ENCODE assay signal across 31 mouse cellular contexts in the genomic region with DNA sequence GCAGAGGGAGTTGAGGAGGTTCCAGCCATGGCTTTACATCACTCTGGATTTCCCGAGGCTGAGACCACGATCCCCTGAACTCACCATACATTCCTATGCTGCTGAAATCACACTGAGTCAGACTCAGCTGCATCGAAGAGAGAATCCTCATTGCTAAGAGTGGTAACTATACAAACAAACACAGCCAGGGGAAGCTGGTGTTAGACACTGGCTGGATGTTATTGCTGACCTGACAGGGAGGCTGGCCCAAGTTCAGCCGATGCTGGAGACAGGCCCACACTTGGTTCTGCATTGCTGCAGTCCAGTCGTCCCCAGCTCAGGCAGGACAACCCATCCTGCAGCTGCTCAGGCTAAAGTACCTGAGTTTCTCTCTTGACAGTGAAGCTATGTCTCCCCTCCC. TPM values are rescaled to one million over a fixed set of nuclear protein-coding genes. Genes with fewer than 3 reads are reported as not detected.
DNase-seq lines count a peak whose midpoint lies in the region; ATAC-seq lines count a peak whose summit lies in the region.
"Had no signal": no experiment of that assay in that cellular context is flagged by ENCODE, and none has a peak within 500 bp of the region (broad histone marks: within the 10 kb centered on the region; RNA-seq: fewer than 3 reads in every experiment).

No protein-coding gene starts in this region.

- intact Hi-C loops in heart, postnatal 10 days (cut with DNase I), result no loop called here

- no peak overlapping the region for H3K27ac ChIP-seq in midbrain, embryonic 11.5 days (ENCODE audit: low read depth, low read length)
- H3K27ac ChIP-seq in midbrain, embryonic 13.5 days, result no peak overlapping the region
- H3K27ac ChIP-seq: hindbrain, embryonic 13.5 days had no signal

- H3K9me3 ChIP-seq in midbrain, embryonic 11.5 days (ENCODE audit: control insufficient read depth, low read length), result no peaks in the 10 kb centered on the region
- no peaks in the 10 kb centered on the region for H3K9me3 ChIP-seq in midbrain, embryonic 13.5 days
- H3K9me3 ChIP-seq: hindbrain, embryonic 13.5 days had no signal

- H3K4me2 ChIP-seq in midbrain, embryonic 11.5 days, result no peak overlapping the region
- no peak overlapping the region for H3K4me2 ChIP-seq in midbrain, embryonic 13.5 days (replicated peaks)
- H3K4me2 ChIP-seq: hindbrain, embryonic 13.5 days had no signal

- peak; percentile 31 to 42 for DNase-seq in heart, postnatal 10 days
- DNase-seq in heart, adult 11 months, result no peak
- peak; percentile 73 for DNase-seq in midbrain, embryonic 11.5 days (ENCODE audit: low spot score, missing footprints)
- peak; percentile 45 for DNase-seq in gastrocnemius, postnatal 10 days
- no peak for DNase-seq in cerebellum, postnatal 25 days
- DNase-seq in natural killer cell, adult 2 months (ENCODE audit: low spot score in 2 of 2), result no peak
- DNase-seq: adrenal gland, postnatal 25 days; B cell, adult 2 months; cerebellum, adult 11 months; cerebellum, postnatal 14 days; embryo, embryonic 11 days; forebrain, postnatal 0 days; kidney, adult 8-10 months; kidney, postnatal 25 days; left cerebral cortex, postnatal 4 days; liver; midbrain, embryonic 14.5 days; right cerebral cortex, postnatal 14 days; thymus, adult 2 months had no signal

- H3K27me3 ChIP-seq in midbrain, embryonic 11.5 days (ENCODE audit: control insufficient read depth, insufficient read depth, low read length), result no peaks in the 10 kb centered on the region
- H3K27me3 ChIP-seq in midbrain, embryonic 13.5 days, result peaks cover 10% of the 10 kb centered on the region; the same call in 1 of the 2 replicates

- no peak overlapping the region for H3K4me3 ChIP-seq in midbrain, embryonic 11.5 days (ENCODE audit: low read depth, low read length)
- no peak overlapping the region for H3K4me3 ChIP-seq in midbrain, embryonic 13.5 days (replicated peaks)
- H3K4me3 ChIP-seq: hindbrain, embryonic 13.5 days had no signal

- H3K9ac ChIP-seq in midbrain, embryonic 11.5 days (ENCODE audit: low read length), result no peak overlapping the region
- no peak overlapping the region for H3K9ac ChIP-seq in midbrain, embryonic 13.5 days (replicated peaks)
- H3K9ac ChIP-seq: forebrain, postnatal 0 days; hindbrain, embryonic 13.5 days had no signal

- H3K36me3 ChIP-seq in midbrain, embryonic 11.5 days (ENCODE audit: control insufficient read depth, insufficient read depth, low read length), result no peaks in the 10 kb centered on the region
- no peaks in the 10 kb centered on the region for H3K36me3 ChIP-seq in midbrain, embryonic 13.5 days
- H3K36me3 ChIP-seq: hindbrain, embryonic 13.5 days had no signal

- whole genome bisulfite sequencing in midbrain, embryonic 11.5 days, result 71% methylated on average over 5 of the region's 5 CpGs
- 69% methylated on average over 5 of the region's 5 CpGs for WGBS in midbrain, embryonic 13.5 days

- no peaks in the 10 kb centered on the region for H3K4me1 ChIP-seq in midbrain, embryonic 11.5 days (ENCODE audit: control insufficient read depth, insufficient read depth, low read length)
- peaks cover 5% of the 10 kb centered on the region; the same call in 1 of the 2 replicates for H3K4me1 ChIP-seq in midbrain, embryonic 13.5 days (replicated peaks)

- no peak for ATAC-seq in midbrain, embryonic 11.5 days (ENCODE audit: low FRiP score)
- no peak for ATAC-seq in midbrain, embryonic 13.5 days
- ATAC-seq: forebrain, postnatal 0 days; inflammation-experienced regulatory T-cells, adult 6 months had no signal

RNA-seq across cellular contexts. Expression of gene Rdh8, which starts 7.5 kb away (rescaled TPM):
- total RNA-seq in heart, postnatal 10 days (2021), result not detected
- not detected in 2 replicates for polyA plus RNA-seq in midbrain, embryonic 11.5 days (2014; fragmentation: Nextera tagmentation; extraction: Ambion mirVana)
- polyA plus RNA-seq in midbrain, embryonic 13.5 days (2015; fragmentation: Nextera tagmentation; extraction: Ambion mirVana), result not detected in 2 replicates
- total RNA-seq in gastrocnemius, postnatal 10 days (2021), result not detected
- total RNA-seq: adrenal gland, postnatal 25 days; forebrain, postnatal 0 days; heart, adult 8-10 months; left cerebral cortex, adult 18-20 months; left cerebral cortex, postnatal 4 days; megakaryocyte progenitor cell, adult 5-6 weeks; neutrophil, adult 5-6 weeks had no signal
- polyA plus RNA-seq: embryonic facial prominence, embryonic 14.5 days; forebrain, postnatal 0 days; heart, postnatal 0 days; hindbrain, embryonic 13.5 days; inflammation-experienced regulatory T-cells, adult 6 months; liver, embryonic 16.5 days; midbrain, embryonic 14.5 days; spleen, adult 2 months; stomach, embryonic 14.5 days; thymus, adult 2 months had no signal

RNA-seq across cellular contexts. Expression of gene Col5a3, which starts 10.9 kb away (rescaled TPM):
- total RNA-seq in heart, postnatal 10 days (2021), result 10 to 100 TPM; 22.2 to 25.4 TPM
- 0.38 and 0.43 TPM in 2 replicates for polyA plus RNA-seq in midbrain, embryonic 11.5 days (2014; fragmentation: Nextera tagmentation; extraction: Ambion mirVana)
- polyA plus RNA-seq in midbrain, embryonic 13.5 days (2015; fragmentation: Nextera tagmentation; extraction: Ambion mirVana), result 0.32 and 0.35 TPM in 2 replicates
- 10 to 100 TPM; 76.7 to 90.9 TPM for total RNA-seq in gastrocnemius, postnatal 10 days (2021)
- polyA plus RNA-seq: inflammation-experienced regulatory T-cells, adult 6 months had no signal

RNA-seq across cellular contexts. Expression of gene A230050P20Rik, which starts 42.7 kb away (rescaled TPM):
- total RNA-seq in heart, postnatal 10 days (2021), result 1 to 10 TPM; 6.5 to 7.2 TPM
- polyA plus RNA-seq in midbrain, embryonic 11.5 days (2014; fragmentation: Nextera tagmentation; extraction: Ambion mirVana), result 0.45 and 0.66 TPM in 2 replicates
- 0.94 and 1.1 TPM in 2 replicates for polyA plus RNA-seq in midbrain, embryonic 13.5 days (2015; fragmentation: Nextera tagmentation; extraction: Ambion mirVana)
- total RNA-seq in gastrocnemius, postnatal 10 days (2021), result 1 to 10 TPM; 4.8 to 7.6 TPM

RNA-seq across cellular contexts. Expression of gene Angptl6, which starts 53.7 kb away (rescaled TPM):
- total RNA-seq in heart, postnatal 10 days (2021), result 1 to 10 TPM; 1.7 to 1.8 TPM
- polyA plus RNA-seq in midbrain, embryonic 11.5 days (2014; fragmentation: Nextera tagmentation; extraction: Ambion mirVana), result 5.0 and 6.1 TPM in 2 replicates
- 8.0 and 10.4 TPM in 2 replicates for polyA plus RNA-seq in midbrain, embryonic 13.5 days (2015; fragmentation: Nextera tagmentation; extraction: Ambion mirVana)
- 1 to 10 TPM; 4.4 to 4.7 TPM for total RNA-seq in gastrocnemius, postnatal 10 days (2021)

Comparison
In these comparisons a context has a peak if more than half of its experiments do, and no peak if none do; other contexts are left out.
1. DNase-seq: peak in heart, postnatal 10 days (2 of 2), midbrain, embryonic 11.5 days (single experiment) and gastrocnemius, postnatal 10 days (single experiment); none in heart, adult 11 months (single experiment), cerebellum, postnatal 25 days (0 of 2) and natural killer cell, adult 2 months (0 of 2).